Mouse (Mus musculus) mouse trophoblast stem cell (cell line): ENCODE results near the gene H6pd.

Experiments
- in situ Hi-C, 2 experiments: fragments of 300-500 bp; cut with MseI, MboI; formaldehyde crosslinking; loops; 2 replicates in 1 of 2; 3 replicates in 1 of 2; pipeline ENCODE4 v1.15.1; 2025

The H6pd gene

DNA sequence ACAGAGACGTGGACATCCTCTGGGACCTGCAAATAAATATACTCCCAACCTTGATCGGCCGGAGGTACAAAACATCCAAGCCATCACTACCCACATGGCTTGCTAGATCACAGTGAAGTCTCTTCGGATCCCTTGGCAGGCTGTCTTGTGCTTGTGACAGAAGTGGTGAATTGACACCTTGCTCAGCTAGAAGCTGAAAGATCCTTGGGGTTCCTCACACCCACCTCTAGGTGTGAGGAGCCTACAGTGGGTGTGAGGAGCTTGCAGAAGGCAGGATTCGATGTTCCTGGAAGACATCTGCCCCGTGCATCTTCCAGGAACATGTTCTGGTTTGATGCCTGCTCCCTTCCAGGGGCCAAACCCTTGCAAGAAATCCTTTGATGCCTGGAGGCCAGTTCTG lies 31.6 kb downstream of the H6pd start:
- in situ Hi-C loops: no loop called here

DNA sequence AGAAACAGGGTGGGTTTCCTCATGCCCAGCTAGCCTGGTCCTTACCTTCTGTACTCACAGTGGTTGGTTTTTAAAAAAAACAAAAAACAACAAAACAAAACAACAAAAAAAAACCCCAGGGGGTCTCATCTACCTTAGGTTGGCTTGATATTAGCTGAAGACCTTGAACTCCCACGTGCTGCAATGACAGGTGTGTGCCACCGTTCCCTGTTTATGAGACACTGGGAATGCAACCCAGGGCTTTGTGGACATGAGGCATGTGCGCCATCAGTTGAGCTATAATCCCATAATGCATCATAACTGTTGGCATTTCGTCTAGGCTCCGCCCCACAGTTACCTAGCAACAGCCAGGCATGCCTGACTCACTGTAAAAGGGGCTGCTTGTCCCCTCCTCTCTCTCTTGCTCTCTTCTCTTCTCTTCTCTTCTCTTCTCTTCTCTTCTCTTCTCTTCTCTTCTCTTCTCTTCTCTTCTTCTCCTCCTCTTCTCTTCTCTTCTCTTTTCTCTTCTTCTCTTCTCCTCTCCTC lies 33.0 kb downstream of the H6pd start:
- in situ Hi-C loops: no loop called here

DNA sequence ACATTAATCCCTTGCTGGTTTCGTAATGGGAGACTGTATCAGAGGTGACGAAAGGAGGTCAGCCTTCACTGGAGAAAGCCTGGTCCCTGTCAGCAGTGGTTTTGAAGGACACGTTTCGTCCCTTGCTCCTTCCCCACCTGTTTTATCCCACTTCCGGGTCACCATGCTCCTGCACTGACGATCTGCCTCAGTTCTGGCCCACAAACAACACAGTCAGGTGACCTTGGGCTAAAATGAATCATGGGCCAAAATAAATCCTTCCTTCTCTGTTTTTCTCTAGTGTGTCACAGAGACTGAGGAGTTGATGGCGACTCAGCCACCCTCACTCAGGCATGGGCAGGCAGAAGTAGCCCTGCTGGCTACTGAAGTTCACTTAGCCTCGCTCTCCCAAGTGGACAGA lies 33.5 kb downstream of the H6pd start:
- in situ Hi-C loops: no loop called here

DNA sequence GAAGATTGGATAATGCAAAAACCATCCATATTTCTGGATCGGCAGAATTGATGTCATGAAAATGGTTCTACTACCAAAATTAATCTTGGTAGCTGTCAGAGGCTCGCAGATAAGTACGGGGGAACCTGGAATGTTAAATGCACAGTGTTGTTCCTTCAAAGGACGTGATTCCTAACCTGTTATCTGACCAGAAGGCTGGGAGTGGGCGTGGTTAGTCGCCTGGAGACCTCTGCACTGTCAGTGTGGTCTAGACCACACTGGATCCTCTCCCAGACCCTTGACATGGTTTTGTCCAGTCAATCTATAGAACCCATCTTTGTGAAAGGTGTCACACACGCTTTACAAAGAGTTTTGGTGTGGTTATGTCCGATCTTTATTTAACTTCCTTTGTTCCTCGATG lies 37.4 kb downstream of the H6pd start:
- in situ Hi-C loops: no loop called here

DNA sequence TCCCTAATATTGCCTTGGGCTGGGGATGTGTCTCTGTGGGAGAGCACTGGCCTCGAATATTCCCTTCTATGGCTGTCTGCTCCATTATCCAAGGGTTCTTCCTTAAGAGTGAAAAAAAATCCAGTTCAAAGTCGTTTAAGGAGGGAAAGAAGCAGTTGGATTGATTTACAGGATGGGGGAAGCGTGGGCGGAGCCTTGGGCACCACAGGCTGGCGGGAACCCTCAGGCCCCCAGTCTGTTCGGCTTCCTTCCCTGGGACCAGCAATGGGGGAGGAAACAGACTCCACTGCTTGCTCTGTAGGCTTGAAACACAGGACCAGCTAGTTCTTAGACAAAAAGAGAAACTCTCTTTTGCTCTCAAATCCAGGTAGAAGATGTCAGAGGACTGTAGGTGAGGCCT lies 40.3 kb downstream of the H6pd start:
- in situ Hi-C loops: no loop called here

DNA sequence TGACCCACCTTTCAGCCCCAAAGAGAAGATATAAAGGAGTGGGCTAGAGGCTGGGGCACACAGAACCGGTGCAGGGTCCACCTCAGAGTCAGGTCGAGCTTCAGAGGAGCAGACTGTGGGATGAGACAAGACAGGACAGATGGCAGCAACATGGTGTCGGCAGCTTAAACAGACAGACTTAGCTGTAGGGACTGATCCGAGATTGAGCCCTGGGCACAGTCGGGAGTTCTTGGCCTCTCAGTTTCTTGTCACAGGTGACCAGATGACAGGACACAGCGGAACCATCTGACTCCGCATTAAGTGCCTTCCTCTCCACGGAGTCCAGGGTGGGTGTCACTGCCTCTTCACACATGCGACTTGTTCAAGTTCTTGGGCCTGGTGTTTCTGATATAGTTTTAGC lies 41.9 kb downstream of the H6pd start:
- in situ Hi-C loops: no loop called here

DNA sequence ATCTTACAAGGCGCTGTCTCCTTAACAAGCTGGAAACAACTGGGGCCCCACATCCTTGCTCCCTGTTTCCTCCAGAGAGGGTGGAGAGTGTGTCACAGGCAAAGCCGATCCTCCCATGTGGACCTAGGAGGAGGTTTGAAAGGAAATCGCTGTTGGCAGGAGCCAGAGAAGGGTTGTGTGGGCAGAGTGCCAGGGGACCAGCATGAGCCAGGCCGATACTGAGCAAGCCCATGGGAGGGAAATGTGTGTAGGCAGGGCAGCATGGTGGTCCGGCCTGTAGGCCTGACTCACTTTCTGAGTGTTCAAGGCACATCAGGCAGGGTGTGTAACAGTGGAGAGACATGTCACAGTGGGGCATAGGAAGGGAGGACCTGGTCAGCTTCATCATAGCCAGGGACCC lies 42.6 kb downstream of the H6pd start:
- in situ Hi-C loops: no loop called here

DNA sequence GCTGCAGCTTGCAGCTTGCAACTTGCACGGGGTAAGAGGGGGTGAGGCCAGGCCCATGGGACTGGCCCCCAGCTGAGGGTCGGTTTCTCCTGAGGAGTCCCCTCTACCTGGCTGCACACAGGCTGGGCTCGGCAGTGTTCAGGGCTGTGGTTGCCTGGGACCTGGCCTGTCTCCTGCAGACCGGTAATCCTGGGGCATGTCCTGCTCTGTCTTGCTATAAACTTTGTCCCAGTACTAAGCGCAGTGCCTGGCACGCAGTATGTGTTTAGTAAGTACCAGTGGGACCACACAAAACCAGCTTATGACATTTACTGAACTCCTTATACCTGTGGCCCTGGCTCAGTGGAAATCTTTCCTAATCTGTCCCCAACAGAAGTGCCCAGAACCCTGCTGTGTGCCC lies 43.2 kb downstream of the H6pd start:
- in situ Hi-C loops: no loop called here

DNA sequence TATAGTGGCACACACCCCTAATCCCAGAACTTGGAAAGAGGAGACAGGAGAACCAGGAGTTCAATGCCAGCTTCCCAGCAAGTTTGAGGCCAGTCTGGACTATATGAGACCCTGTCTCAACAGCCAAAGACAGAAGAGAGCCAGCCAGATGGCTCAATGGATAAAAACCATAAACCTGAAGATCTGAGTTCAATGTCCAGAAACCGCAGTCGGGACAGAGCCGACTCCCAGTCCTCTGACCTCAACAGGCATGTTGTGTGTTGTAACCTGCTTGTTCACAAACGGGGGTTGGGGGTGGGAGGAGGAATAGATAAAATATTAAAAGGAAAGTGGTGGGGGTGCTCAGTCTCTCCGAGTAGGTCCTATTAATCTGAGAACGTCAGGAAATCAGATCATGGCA lies 43.6 kb downstream of the H6pd start:
- in situ Hi-C loops: no loop called here

DNA sequence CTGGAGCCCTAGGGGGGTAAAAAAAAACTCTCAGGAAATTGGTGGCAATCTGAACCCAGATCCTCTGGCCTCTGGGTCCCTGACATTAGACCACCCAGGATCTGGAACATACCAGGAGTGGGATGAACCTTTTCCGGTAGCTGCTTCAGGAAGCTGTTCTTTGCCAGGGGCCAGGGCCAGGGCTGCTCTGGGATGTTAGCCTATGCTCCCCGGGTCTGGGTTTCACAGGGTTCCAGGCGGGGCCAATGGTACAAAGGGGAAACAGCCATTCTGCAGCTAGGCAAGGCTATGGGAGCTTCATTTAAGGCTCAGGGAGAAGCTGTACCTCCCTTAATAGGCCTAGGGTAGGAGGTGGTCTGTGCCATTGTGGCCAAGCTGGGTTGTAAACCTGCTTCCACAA lies 44.1 kb downstream of the H6pd start:
- in situ Hi-C loops: no loop called here

DNA sequence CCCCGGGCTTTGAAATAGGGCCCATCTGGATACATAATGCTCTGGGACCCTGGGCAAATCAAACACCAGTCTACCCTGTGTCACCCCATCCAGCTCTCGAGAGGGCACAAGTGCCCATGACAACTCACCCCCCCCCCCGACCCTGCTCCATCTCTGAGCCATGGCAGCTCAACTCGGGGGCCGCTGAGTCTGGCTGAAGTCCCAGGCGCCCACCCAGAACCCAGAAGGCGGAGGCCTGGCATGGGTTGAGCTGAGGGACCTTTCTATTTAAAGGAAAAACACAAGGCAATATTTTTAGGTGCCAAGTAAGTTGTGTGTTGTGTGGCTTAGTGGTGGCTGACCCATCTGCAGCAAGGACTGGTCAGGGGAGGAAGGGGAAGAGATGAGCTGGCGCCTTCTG lies 44.5 kb downstream of the H6pd start:
- in situ Hi-C loops: no loop called here

DNA sequence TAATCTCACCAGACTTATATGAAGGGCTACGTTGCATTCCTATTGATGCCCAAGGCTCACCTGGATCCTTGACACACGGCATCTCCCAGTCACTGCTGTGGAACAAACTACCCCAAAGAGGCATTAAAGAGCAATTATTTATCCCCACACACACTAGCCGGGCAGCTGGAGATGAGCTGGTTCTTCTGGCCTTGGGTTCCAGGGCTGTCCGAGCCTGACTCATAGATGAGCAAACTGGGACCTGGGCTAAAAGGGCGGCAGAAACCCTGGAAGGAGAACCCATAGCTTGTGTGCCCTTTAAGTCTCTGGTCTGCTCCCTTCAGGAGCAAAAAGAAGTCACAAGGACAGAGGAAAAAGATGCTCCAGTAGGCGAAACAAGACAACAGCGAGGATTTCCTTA lies 48.4 kb downstream of the H6pd start:
- in situ Hi-C loops: no loop called here

DNA sequence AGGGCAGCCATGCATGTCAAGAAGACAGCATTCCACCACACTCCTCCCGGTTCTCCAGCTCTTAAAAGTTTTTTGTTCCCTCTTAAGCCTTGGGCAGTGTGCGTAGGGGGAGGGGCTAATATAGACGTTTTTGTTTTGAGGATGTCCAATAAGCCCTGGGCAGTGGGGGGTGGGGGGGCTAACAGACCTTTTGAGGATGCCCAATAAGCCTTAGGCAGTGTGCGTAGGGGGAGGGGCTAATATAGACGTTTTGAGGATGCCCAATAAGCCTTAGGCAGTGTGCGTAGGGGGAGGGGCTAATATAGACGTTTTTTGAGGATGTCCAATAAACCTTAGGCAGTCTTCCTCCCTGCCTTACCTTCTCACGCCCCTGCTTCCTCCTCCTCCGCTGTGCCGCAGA lies 49.0 kb downstream of the H6pd start:
- in situ Hi-C loops: loop anchor here in 1 of 2 experiments (10.0 kb wide), 1 partner anchor 155 kb away; no protein-coding TSS in a partner anchor

DNA sequence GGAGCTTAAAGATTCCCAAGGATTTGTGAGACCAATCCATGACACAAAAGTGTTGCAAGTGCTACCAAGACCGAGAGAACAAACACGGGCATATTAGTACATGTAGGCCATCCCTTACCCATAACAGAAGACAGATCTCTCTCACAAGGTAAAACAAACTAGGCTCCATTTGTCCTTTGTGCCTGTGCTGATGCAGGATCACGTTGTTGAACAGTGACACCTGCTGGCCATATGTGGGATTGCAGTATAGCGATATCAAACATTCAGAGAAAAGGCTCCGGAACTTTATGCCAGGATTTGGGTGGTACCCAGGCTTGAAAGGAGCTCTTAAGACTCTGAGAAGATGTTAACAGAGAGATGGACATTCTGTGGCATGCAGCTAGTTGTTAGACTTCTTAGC lies 50.3 kb downstream of the H6pd start:
- in situ Hi-C loops: loop anchor here in 1 of 2 experiments (10.0 kb wide), 1 partner anchor 154 kb away; no protein-coding TSS in a partner anchor

DNA sequence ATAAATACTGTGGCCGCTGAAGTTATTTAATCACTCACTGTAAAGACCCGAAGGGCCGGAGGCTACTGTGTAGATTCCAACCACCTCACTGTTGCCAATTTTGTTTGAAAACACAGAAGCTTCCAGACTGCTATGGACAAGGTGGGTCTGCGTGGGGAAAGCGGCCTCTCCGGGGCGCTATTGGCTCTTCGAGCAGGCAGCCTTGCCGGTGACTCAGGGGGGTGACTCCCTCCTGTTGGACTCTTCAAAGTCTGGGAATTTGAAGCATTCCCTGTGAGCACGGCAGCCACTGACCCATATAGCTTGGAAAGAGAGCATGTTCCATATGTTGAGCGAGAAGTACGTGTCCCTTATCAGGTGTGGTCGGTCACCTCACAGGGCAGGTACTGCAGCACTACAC lies 52.8 kb downstream of the H6pd start:
- in situ Hi-C loops: loop anchor here in 1 of 2 experiments (10.0 kb wide), 1 partner anchor 151 kb away; no protein-coding TSS in a partner anchor

DNA sequence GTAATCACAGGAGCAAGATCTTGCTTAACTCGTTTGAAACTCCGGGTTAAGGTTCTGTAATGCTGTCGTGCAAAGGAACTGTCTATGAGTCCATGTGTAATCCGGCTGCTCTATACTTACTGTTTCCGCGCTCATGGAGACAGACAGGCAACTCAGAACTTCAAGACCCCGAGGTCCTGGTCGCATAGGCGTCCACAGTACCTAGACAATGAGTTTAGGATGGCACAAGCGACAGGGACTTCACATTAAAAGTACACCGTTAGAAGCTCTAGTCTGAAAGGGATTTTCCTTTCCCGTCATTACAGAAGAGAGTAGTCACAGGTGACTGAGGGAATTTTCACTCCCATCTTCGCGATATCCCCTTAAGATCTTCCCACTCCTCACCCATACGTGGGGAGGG lies 53.2 kb downstream of the H6pd start:
- in situ Hi-C loops: loop anchor here in 1 of 2 experiments (10.0 kb wide), 1 partner anchor 151 kb away; no protein-coding TSS in a partner anchor

DNA sequence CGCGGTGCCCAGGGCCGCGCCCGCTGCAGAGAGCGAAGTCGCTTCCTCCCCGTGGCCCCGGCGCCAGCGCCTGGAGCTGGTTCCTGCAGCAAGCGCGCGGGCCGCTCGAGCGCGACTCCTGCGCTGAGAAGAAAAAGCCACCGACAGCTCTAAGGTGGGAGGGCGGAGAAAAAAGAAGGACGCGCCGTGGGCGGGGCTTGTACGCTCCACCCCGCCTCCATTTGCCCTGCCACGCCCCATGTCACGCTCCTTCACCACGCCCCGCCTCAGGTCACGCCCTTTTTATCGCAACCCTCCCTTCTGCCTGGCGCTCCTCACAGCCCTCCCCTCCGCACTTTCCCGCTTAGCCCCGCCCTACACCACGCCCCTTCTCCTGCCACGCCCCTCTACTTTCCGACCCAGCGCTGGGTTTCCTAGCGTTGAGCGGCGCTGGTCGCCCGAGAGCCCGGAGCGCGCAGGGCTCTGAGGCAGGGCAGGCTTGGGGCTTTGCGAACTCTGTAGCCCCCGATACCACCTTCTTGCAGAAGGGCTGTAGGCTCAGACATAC lies 53.9 kb downstream of the H6pd start, which contains the start of gene Spsb1:
Gene Spsb1 (minus strand): TSS at position 151 of the 547 bp plus-strand sequence.
- in situ Hi-C loops: loop anchor here in 1 of 2 experiments (10.0 kb wide), 1 partner anchor 150 kb away; no protein-coding TSS in a partner anchor

DNA sequence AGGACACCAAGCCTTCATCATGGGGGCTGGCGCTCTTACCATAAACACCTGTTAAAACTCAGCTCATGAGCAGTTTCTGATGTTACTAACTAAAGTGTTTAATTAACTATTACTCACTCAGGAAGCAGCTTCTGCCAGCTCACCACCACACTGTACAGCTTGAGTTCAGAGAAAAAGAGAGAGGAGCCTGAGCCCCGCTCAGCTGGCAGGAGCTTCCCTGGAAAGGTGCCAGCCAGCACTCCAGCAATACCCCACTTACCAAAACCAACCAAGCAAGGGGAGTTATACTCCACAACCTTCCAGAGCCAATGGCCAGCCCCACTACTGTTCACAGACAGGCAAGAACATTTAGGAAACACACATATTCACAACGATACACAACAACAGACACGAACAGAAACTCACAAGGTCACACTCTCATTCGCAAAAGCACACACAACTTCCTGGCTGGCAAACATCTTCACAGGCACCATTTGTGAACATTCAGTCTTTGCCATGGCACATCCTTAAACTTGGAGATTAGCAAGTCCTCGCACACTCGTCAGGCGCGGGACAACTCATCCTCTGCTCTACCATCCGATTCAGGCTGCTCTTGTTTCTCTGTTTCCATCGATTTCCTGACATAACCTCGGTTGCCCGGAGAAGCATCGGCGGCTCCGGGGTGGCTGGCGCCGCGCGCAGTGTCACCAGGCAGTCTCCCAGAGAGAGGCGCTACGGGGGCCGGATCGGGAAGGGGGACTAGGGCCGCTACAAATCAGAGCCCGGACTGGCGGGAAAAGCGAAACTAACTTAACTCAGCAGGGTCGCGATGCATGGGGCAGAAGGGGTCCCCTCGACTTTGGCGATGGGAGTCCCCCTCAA lies 55.0 kb downstream of the H6pd start:
- in situ Hi-C loops: loop anchor here in 1 of 2 experiments (10.0 kb wide), 1 partner anchor 149 kb away; no protein-coding TSS in a partner anchor

DNA sequence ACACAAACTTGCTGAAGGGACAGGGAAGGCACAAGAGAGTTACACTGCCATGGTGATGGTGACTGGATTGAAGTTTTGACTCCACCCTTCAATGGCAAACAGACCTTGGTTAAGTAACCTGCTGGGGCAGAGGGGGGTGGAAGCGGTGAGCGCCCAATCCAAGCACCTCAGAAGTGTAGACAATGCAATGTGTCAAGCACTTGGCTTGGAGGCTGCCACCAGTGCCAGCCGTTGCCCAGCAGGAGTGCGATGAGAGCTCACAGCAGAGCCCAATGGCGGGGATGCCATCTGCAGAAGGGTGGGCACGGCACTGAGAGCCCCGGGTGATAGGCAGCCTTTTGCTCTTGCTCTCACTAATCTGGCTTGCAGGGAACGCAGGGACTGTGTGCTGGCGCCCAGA lies 56.6 kb downstream of the H6pd start:
- in situ Hi-C loops: loop anchor here in 1 of 2 experiments (10.0 kb wide), 1 partner anchor 147 kb away; no protein-coding TSS in a partner anchor

DNA sequence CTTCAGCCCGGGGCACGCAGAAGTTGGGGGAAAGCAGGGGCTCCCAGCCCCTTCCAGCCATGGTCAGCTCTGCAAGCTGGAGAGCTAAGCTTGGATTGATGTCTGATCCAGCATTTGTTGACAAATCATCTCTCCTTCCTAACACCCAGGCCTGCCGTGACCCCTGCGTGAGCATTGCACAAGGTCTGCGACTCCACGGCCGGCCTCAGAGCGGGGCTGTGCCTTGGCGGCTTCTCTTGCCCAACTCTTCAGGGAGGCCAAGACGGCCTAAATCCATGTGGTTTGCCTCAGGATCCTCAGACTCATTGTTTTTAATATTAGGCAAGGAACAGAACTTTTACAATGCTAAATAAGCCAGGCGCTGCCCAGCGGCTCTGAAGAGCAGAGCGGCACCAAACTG lies 57.6 kb downstream of the H6pd start:
- in situ Hi-C loops: loop anchor here in 1 of 2 experiments (10.0 kb wide), 1 partner anchor 146 kb away; no protein-coding TSS in a partner anchor

DNA sequence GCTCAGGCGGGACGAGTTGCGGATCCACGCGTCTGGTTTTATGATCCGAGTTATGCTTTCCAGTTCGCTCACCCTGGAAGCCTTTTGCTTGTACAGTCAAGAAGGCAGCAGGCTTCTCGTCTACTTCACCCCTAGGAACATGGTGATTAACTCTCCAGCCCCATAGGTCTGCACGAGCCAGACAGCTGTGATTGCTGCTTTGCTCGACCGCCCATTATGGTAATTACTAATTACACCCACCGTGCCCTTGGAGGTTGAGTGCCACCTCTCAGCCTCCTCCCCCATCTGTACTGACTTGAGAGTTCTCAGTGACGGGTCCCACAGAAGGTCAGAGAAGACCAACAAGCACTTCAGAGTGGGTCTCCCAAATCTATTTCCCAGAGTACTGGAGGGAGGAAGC lies 59.1 kb downstream of the H6pd start:
- in situ Hi-C loops: loop anchor here in 1 of 2 experiments (10.0 kb wide), 1 partner anchor 145 kb away; no protein-coding TSS in a partner anchor

DNA sequence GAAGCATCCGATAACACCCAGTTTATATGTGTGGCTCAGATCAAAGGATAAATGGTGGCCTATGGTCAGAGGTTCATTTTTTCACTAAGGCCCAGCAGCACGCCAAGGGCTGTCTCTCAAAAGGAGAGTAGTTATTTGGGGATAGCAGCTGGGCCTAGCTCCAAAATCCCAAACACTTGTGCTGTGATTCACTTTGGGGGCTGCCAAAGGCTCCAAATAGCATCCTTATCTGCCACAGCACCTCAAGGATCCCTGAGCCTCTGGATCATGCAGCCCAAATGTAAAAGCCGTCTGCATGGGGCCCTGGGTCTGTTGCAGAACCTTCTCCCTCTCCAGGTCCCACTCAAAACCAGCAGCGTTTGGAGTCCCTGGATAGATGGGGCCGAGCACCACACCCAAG lies 60.7 kb downstream of the H6pd start:
- in situ Hi-C loops: no loop called here
